Mouse (Mus musculus): ENCODE data around the gene Xirp2. TPM values are rescaled to one million over a fixed set of nuclear protein-coding genes. Genes with fewer than 3 reads are reported as not detected.

The Xirp2 gene
- polyA plus RNA-seq, 1 experiment: not detected

DNA sequence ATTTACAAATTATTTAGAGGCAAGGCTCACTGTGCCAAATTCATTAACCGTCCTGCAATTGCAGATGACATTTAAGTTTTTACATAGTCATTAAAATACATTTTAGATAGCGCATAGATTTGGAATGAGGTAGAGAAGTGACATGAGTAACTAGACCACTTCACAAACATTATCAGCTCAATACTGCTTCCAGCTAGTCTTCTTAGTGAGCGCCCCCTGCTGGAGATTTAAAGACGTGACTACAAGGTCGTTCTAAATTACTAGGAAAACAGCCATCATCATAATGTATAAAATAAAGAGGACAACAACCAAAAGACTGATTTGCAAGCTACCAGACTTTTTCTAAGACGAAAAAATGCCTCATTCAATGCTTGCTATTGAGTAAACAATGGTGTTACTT is 32.0 kb downstream of the Xirp2 start:
- TF ChIP-seq POLR2A (IDR thresholded peaks at IDR 0.05; ENCODE audit: low read depth, low read length): no peak
- no peak for TF ChIP-seq CTCF (IDR thresholded peaks at IDR 0.05; ENCODE audit: borderline replicate concordance, insufficient read depth, low read length)
- Histone ChIP-seq H3K27ac (ENCODE audit: insufficient read depth, low read length) (no peak overlapping the region), H3K4me1 (ENCODE audit: control insufficient read depth, insufficient read depth, low read length) (no peaks in the 10 kb centered on the region), H3K4me3 (ENCODE audit: insufficient read depth, low read length) (no peak overlapping the region)

DNA sequence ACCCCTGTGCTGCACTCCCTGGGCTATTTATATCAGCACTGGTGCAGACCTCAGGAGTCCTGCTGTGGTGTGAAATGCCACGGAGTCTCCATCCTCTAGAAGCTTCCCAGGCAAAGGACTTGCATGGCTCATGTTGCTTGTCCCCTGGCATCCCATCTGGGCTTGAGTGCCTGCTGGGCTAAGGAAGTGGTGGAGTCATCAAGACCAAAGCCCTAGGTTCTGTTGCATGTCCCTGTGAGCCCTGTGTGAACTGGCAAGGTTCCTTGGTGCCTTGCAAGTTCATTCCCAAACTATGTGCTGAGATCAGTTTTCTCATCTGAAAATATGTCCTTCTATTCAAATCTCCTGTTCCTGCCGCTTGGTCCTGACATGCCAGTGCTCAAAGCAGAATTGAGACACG is 35.2 kb downstream of the Xirp2 start:
- Histone ChIP-seq H3K4me1 (ENCODE audit: control insufficient read depth, insufficient read depth, low read length) (no peaks in the 10 kb centered on the region), H3K4me3 (ENCODE audit: insufficient read depth, low read length) (no peak overlapping the region), H3K27ac (ENCODE audit: insufficient read depth, low read length) (no peak overlapping the region)
- TF ChIP-seq CTCF (IDR thresholded peaks at IDR 0.05; ENCODE audit: borderline replicate concordance, insufficient read depth, low read length): no peak
- no peak for TF ChIP-seq POLR2A (IDR thresholded peaks at IDR 0.05; ENCODE audit: low read depth, low read length)

DNA sequence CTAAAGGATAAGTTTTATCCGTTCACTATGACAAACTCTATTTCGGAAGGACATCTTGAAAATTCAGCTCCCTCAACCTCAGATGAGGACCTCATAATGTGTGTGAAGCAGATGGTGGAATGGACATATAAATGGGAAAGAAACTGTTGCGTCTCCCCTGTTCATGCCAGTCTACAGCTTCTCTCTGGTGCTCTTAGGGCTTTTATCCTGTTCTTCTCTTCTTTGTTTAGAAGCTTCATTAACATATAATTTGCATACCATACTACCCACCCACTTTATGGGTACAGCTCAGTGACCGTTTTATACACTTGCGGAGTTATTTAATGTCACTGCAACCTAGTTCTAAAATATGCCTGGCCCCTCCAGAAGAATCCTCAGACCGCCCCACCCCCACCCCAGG is 40.9 kb downstream of the Xirp2 start:
- Histone ChIP-seq H3K27ac (ENCODE audit: insufficient read depth, low read length) (no peak overlapping the region), H3K4me3 (ENCODE audit: insufficient read depth, low read length) (no peak overlapping the region), H3K4me1 (ENCODE audit: control insufficient read depth, insufficient read depth, low read length) (no peaks in the 10 kb centered on the region)
- TF ChIP-seq POLR2A (IDR thresholded peaks at IDR 0.05; ENCODE audit: low read depth, low read length): no peak

DNA sequence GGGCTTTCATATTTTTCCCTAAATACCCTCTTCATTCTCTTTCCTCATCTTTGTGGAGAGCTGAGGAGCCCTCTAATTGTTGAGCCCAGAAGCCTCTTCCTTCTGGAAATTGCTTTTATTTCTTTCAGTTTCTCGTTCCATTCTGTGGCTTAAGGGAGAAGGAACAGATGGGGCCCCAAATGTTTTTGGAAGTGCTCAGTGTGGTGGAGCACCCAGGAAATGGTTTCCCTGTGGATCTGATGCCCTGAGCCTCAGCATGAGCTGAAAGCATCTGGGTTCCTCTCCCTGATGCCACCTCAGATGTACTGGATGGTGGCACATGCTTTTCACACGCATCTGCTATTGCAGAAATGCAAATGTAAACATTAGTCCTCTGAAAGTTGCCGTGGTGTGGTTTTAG is 41.4 kb downstream of the Xirp2 start:
- H3K4me1 ChIP-seq (ENCODE audit: control insufficient read depth, insufficient read depth, low read length): no peaks in the 10 kb centered on the region
- H3K27ac ChIP-seq (ENCODE audit: insufficient read depth, low read length): no peak overlapping the region
- H3K4me3 ChIP-seq (ENCODE audit: insufficient read depth, low read length): no peak overlapping the region
- no peak for TF ChIP-seq CTCF (IDR thresholded peaks at IDR 0.05; ENCODE audit: borderline replicate concordance, insufficient read depth, low read length)
- TF ChIP-seq POLR2A (IDR thresholded peaks at IDR 0.05; ENCODE audit: low read depth, low read length): no peak

DNA sequence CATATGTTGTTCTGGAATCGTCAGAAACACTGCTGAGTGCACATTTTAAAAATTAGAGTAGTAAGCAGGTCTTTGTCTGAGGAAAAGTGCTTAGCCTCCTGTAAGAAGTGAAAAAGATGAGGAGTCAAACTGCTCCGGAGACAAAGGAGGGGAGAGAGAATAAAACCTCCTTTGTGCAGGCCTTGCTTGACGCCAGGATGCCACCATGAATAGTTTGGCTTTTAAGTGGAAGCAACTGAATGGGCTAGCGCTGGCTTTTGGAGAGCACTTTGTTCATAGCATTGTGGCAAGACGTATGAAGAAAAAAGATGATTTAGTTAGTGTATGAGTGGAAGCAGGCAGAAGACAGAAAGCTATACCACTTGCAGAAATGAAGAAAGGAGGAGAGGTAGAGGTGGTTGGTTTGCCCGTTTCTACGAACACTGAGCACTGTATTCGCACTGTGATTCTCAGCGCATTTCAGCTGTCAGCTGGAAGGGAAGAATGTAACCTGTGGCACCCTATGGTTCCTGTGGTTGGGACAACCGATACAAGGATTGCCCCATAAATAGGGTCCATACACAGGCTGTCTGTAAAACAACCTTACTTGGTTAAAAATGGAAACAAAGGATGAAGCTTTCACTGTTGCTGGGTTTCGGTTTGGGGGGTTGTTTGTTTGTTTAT is 42.8 kb downstream of the Xirp2 start:
- Histone ChIP-seq H3K4me3 (ENCODE audit: insufficient read depth, low read length) (no peak overlapping the region), H3K4me1 (ENCODE audit: control insufficient read depth, insufficient read depth, low read length) (no peaks in the 10 kb centered on the region), H3K27ac (ENCODE audit: insufficient read depth, low read length) (no peak overlapping the region)
- TF ChIP-seq POLR2A (IDR thresholded peaks at IDR 0.05; ENCODE audit: low read depth, low read length): no peak

DNA sequence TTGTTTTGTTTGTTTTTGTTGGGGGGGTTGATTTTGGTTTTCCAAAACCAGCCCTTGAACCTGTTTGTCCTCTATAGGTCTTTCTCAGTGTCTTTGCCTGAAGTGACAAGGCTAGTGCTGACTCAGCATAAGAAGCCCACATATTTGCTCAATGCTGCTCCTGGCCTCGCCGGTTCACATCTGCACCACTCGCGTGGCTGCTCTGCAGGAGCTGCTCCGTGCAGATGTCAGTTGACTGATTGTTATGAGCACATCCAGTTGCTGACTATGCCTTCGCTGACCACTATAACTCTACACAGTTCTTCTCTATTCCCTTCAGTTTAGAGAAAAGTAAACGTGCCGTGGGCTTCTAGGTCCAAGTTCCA is 43.3 kb downstream of the Xirp2 start:
- no peaks in the 10 kb centered on the region for H3K4me1 ChIP-seq (ENCODE audit: control insufficient read depth, insufficient read depth, low read length)
- no peak overlapping the region for H3K4me3 ChIP-seq (ENCODE audit: insufficient read depth, low read length)
- no peak overlapping the region for H3K27ac ChIP-seq (ENCODE audit: insufficient read depth, low read length)
- no peak for TF ChIP-seq POLR2A (IDR thresholded peaks at IDR 0.05; ENCODE audit: low read depth, low read length)

DNA sequence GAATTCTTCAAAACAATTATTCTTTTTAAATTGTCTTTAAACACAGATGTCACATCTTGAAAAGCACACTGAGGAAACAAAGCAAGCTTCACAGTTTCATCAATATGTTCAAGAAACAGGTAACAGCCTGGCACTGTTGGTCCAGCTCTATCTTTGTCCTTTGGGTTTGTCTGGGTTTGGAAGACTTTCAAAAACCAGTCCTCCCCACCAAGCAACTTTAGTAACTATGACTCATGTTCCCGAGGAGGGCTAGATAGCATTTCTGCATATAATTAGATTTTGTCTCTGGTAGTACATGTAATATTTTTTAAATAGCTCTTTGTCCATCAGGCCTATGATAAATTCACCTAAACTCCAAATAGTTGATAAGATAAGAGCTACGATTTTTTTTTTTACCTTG is 59.7 kb downstream of the Xirp2 start:
- no peak overlapping the region for H3K27ac ChIP-seq (ENCODE audit: insufficient read depth, low read length)
- no peak overlapping the region for H3K4me3 ChIP-seq (ENCODE audit: insufficient read depth, low read length)
- TF ChIP-seq POLR2A (IDR thresholded peaks at IDR 0.05; ENCODE audit: low read depth, low read length) (no peak), CTCF (IDR thresholded peaks at IDR 0.05; ENCODE audit: borderline replicate concordance, insufficient read depth, low read length) (no peak)
- no peaks in the 10 kb centered on the region for H3K4me1 ChIP-seq (ENCODE audit: control insufficient read depth, insufficient read depth, low read length)

DNA sequence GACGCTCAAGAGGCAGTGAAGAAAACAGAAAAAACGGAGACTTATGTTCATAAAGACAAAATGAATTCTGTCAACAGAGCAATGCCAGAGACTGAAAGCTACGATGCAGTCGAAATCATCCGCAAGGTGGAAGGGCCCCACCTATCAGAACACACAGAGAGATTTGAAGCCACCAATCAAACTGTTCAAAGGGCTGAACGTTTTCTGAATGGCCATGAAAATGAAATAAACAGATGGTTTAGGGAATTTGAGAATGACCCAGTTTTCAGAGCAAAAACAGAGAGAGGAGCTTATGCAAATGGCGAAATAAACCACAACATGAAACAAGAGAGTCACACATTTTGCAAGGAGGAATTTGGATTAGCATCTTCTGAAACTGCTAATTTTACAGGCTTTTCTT is 70.6 kb downstream of the Xirp2 start:
- no peak for TF ChIP-seq POLR2A (IDR thresholded peaks at IDR 0.05; ENCODE audit: low read depth, low read length)
- TF ChIP-seq CTCF (IDR thresholded peaks at IDR 0.05; ENCODE audit: borderline replicate concordance, insufficient read depth, low read length): no peak
- no peak overlapping the region for H3K4me3 ChIP-seq (ENCODE audit: insufficient read depth, low read length)
- no peak overlapping the region for H3K27ac ChIP-seq (ENCODE audit: insufficient read depth, low read length)
- no peaks in the 10 kb centered on the region for H3K4me1 ChIP-seq (ENCODE audit: control insufficient read depth, insufficient read depth, low read length)

DNA sequence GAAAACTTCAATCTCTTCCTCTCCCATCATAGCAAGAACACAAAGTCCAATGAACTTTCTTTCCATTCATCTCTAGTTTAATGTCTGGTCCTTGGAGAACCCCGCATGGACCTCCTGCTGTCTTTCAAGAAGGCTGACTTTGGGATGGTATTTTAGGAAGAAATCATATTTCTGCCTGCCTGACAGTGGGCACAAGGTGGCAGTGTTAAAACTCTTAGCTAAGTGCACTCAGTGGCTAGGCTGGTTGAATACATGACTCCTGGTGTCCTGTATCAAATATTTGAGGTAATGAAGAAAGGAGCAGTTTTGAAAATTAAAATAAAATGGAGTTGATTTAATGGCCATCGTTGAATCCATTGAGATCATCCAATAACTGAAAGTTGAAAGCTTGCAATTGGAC is 89.5 kb downstream of the Xirp2 start:
- no peak overlapping the region for H3K4me3 ChIP-seq (ENCODE audit: insufficient read depth, low read length)
- H3K4me1 ChIP-seq (ENCODE audit: control insufficient read depth, insufficient read depth, low read length): no peaks in the 10 kb centered on the region
- TF ChIP-seq CTCF (IDR thresholded peaks at IDR 0.05; ENCODE audit: borderline replicate concordance, insufficient read depth, low read length): no peak
- TF ChIP-seq POLR2A (IDR thresholded peaks at IDR 0.05; ENCODE audit: low read depth, low read length): no peak
- H3K27ac ChIP-seq (ENCODE audit: insufficient read depth, low read length): no peak overlapping the region

DNA sequence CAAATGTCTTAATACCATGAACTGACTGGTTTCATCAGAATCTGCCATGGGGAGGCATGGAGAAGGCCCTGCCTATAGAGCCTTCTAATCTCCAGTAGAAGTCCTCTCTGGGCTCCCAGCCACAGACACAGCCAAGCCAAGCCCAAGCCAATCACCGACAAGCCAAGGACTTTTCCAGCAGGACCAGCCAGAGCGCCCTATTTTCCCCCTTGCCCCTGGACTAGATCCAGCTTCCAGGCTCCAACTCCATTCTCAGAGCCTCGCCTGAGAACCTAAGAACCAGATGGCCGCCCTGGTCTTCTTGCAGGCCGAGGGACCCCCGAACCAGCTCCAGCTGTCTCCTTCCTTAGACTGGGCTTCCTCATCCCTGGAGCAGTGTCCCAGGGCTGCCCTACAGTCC is 93.6 kb downstream of the Xirp2 start:
- TF ChIP-seq CTCF (IDR thresholded peaks at IDR 0.05; ENCODE audit: borderline replicate concordance, insufficient read depth, low read length) (no peak), POLR2A (IDR thresholded peaks at IDR 0.05; ENCODE audit: low read depth, low read length) (no peak)
- Histone ChIP-seq H3K4me3 (ENCODE audit: insufficient read depth, low read length) (no peak overlapping the region), H3K27ac (ENCODE audit: insufficient read depth, low read length) (no peak overlapping the region), H3K4me1 (ENCODE audit: control insufficient read depth, insufficient read depth, low read length) (no peaks in the 10 kb centered on the region; the same call in 1 of the 2 replicates)

Data from embryonic fibroblast, embryonic 13.5 days (primary cell).